Mouse (Mus musculus) ES-Bruce4 (cell line): ENCODE measurements around the gene Tjp2. TPM values are rescaled to one million over a fixed set of nuclear protein-coding genes. Genes with fewer than 3 reads are reported as not detected.

Source experiments
- H3K27ac ChIP-seq: 2 replicates; pipeline ENCODE4 v1.5.1; 2012; ENCODE audit warnings: low read length, inconsistent platforms; ENCODE audit not compliant: insufficient read depth
- H3K27me3 ChIP-seq: 2 replicates; pipeline ENCODE4 v1.6.1; 2012; ENCODE audit warnings: mild to moderate bottlenecking, low read length, inconsistent platforms; ENCODE audit not compliant: control insufficient read depth, poor library complexity, insufficient read depth, severe bottlenecking
- H3K36me3 ChIP-seq: 2 replicates; pipeline ENCODE4 v1.6.1; 2012; ENCODE audit warnings: inconsistent platforms, mild to moderate bottlenecking, low read length, moderate library complexity; ENCODE audit not compliant: control insufficient read depth, poor library complexity, insufficient read depth, severe bottlenecking
- H3K4me1 ChIP-seq: one replicate; pipeline ENCODE4 v1.8.1; 2011; ENCODE audit warnings: low read length; ENCODE audit not compliant: control insufficient read depth, insufficient read depth
- H3K4me3 ChIP-seq: 2 replicates; pipeline ENCODE4 v1.5.1; 2011; ENCODE audit warnings: low read depth, mild to moderate bottlenecking, low read length
- H3K9ac ChIP-seq: 2 replicates; pipeline ENCODE4 v1.6.1; 2012; ENCODE audit warnings: low read depth, mild to moderate bottlenecking, inconsistent platforms; ENCODE audit not compliant: poor library complexity, severe bottlenecking
- H3K9me3 ChIP-seq: replicated peaks from 2 replicates; pipeline ENCODE4 v1.6.1; 2012; ENCODE audit warnings: mild to moderate bottlenecking, low read length, inconsistent platforms; ENCODE audit not compliant: control insufficient read depth, poor library complexity, insufficient read depth, severe bottlenecking
- CTCF ChIP-seq: IDR thresholded peaks from one replicate; pipeline ENCODE4 v1.8.1; 2011; ENCODE audit warnings: low read depth, low read length
- EP300 ChIP-seq: IDR thresholded peaks from 2 replicates; pipeline ENCODE4 v1.6.1; 2011; ENCODE audit warnings: low read depth, low read length; ENCODE audit not compliant: insufficient read depth
- POLR2A ChIP-seq: IDR thresholded peaks from one replicate; pipeline ENCODE4 v1.8.1; 2011; ENCODE audit warnings: low read length; ENCODE audit not compliant: insufficient read depth
- polyA plus RNA-seq: library from polyadenylated mRNA; stranded (reverse); fragments of >200 nt; gene quantifications from 2 replicates; pipeline ENCODE4 v1.2.4, GENCODE M21; 2011; ENCODE audit warnings: low read depth; ENCODE audit not compliant: missing spikeins, insufficient read depth, insufficient read length

Gene Tjp2
- polyA plus RNA-seq, 1 experiment: 114 TPM

DNA sequence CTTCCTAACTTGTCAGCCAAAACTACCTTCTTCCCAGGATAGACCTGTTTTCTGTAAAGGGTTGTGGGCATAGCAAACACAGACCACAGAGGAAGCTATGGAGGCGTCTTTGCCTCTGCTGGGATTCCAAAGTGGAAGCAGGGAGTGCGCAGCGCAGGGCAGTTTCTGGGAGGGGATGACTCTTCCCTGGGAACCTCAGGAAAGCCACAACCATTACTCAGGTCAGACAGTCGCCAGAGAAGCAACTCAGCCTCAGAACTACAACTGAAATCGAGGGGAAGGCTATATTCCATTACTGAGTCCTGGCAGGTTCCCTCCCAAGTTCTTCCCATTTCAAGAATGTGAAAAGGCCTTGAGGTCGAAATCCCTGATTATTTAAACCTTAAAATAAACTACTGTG is 51.8 kb downstream of the Tjp2 start:
- Histone ChIP-seq H3K4me3 (no peak overlapping the region), H3K36me3 (no peaks in the 10 kb centered on the region)

DNA sequence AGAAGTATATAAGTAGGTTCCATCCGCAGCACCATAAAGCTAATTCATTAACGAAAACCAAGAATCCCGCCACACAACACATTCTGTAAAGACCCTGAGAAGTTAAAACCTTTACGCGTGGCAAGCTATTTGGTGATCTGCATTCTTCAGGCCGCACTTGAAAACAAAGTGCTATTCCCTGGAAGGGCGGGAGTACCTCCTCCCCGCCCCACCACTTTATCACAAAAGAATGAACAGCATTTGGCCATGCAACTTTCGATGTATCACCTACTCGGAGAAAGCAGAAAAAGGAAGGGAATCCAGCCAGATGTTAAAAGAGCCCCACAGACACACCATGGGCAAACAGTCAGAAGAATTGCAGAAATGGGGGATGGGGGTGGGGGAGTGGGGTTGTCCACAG is 56.3 kb downstream of the Tjp2 start:
- no peak for TF ChIP-seq POLR2A
- TF ChIP-seq EP300: no peak
- TF ChIP-seq CTCF: no peak
- peaks cover 2% of the 10 kb centered on the region for H3K4me1 ChIP-seq
- no peaks in the 10 kb centered on the region for H3K27me3 ChIP-seq
- H3K9me3 ChIP-seq: no peaks in the 10 kb centered on the region
- H3K4me3 ChIP-seq: no peak overlapping the region
- no peak overlapping the region for H3K9ac ChIP-seq
- no peak overlapping the region for H3K27ac ChIP-seq
- H3K36me3 ChIP-seq: no peaks in the 10 kb centered on the region

More for the DNA sequence above, 51.8 kb downstream of the Tjp2 start:
- Histone ChIP-seq H3K9me3 (no peaks in the 10 kb centered on the region), H3K9ac (no peak overlapping the region), H3K4me1 (no peaks in the 10 kb centered on the region), H3K27me3 (no peaks in the 10 kb centered on the region), H3K27ac (no peak overlapping the region)
- TF ChIP-seq POLR2A: no peak
- no peak for TF ChIP-seq EP300
- TF ChIP-seq CTCF: no peak

DNA sequence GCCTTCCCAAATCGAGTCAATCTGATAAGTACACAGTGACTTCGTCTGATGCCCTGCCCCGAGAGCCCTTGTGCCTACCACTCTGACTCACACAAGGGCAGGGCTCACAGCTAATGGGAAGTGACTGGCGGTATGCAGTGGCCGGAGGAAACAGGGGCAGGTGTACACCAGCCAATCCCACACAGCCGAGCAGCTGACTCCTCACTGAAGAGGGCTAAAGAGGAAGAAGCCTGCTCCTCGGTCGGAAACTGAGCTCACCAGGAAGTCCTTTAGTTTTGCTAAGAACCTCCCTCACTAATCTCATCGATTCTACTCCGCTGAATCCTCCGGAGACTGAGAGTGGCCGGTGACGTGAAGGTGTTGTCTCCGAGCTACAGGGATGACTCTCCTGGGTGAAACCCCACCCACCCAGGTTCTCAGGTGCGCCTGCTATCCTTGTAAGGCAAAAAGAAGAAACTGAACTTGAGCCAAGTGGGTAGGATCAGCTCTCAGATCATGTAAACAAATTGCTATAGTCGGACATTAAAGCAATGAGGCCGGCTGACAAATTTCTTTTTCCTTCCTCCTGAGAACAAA is 58.2 kb downstream of the Tjp2 start:
- no peak for TF ChIP-seq POLR2A
- 0 out of 2 replicates have a peak, but pooled peaks have one; percentile 26 for TF ChIP-seq EP300

DNA sequence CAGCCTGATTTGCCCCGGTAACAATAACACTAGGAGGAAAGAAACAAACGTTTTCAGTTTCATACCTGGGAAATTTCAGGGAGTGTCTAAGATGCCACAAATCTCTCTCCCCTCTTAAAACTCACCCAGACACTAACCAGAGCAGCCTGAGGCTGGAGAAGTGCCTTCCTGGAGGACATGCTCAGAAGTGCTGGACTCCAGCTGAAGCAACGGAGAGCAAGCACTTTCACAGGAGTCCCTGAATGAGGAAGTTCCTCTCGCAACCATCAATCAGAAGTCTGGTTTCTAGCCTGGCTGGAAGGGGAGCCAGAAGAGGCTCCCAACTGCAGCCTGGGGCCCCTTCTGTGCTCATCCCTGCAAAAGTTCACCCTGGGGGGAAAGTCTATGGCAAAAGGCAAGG is 60.9 kb downstream of the Tjp2 start:
- H3K9ac ChIP-seq: no peak overlapping the region
- H3K4me1 ChIP-seq: peaks cover 7% of the 10 kb centered on the region
- H3K27me3 ChIP-seq: no peaks in the 10 kb centered on the region
- H3K4me3 ChIP-seq: no peak overlapping the region
- TF ChIP-seq CTCF: no peak
- no peaks in the 10 kb centered on the region for H3K9me3 ChIP-seq
- no peaks in the 10 kb centered on the region for H3K36me3 ChIP-seq
- no peak overlapping the region for H3K27ac ChIP-seq

More for the DNA sequence above, 58.2 kb downstream of the Tjp2 start:
- peak overlapping the region; percentile 24 for H3K9ac ChIP-seq
- H3K36me3 ChIP-seq: no peaks in the 10 kb centered on the region
- no peak overlapping the region for H3K4me3 ChIP-seq
- H3K27ac ChIP-seq: no peak overlapping the region
- no peaks in the 10 kb centered on the region for H3K27me3 ChIP-seq
- peaks cover 3% of the 10 kb centered on the region for H3K4me1 ChIP-seq
- H3K9me3 ChIP-seq: no peaks in the 10 kb centered on the region

DNA sequence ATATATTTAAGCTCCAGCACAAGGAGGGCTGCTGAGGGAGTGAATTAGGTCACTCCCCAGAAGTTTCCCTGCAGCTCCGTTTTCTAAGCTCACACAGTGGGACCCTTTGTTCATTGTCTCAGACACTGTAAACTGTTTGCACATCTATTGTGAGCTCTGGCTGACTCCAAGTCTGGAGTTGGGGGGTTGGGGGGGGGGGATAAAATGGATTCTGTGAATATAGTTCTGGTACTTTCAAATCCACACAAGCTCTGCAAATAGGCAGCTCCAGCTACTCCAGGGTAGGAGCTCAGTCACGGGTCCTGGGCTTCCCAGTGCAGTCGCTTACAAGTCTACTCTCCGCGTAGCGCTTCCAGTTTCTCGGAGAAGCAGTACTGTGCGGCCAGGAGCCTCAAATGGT is 64.4 kb downstream of the Tjp2 start:
- Histone ChIP-seq H3K9me3 (no peaks in the 10 kb centered on the region), H3K36me3 (no peaks in the 10 kb centered on the region), H3K27ac (no peak overlapping the region), H3K9ac (no peak overlapping the region), H3K27me3 (no peaks in the 10 kb centered on the region), H3K4me3 (no peak overlapping the region), H3K4me1 (peaks cover 5% of the 10 kb centered on the region)
- TF ChIP-seq EP300 (no peak), POLR2A (no peak), CTCF (no peak)

DNA sequence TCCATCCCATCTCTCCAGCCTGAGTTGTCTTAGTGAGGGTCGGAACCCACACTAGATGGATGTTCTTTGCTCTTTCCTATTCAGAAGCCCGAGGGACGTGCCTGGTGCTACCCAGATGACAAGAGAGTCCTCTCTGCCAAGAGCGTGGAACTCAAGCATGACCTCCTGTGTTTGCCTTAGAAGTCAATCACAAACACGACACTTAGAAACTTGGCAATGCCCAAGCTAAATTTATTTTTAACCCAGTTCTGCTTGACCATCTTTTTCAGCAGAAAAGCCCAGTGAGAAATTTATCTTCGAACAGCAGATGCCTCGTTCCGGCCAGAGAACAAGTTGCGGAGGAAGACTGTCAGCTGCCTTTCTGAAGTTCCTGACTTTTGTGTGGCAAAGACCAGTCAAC is 65.1 kb downstream of the Tjp2 start:
- Histone ChIP-seq H3K27me3 (no peaks in the 10 kb centered on the region), H3K9ac (no peak overlapping the region), H3K4me1 (peaks cover 5% of the 10 kb centered on the region), H3K4me3 (no peak overlapping the region), H3K9me3 (no peaks in the 10 kb centered on the region), H3K27ac (no peak overlapping the region), H3K36me3 (no peaks in the 10 kb centered on the region)
- TF ChIP-seq EP300: no peak
- TF ChIP-seq CTCF: no peak
- no peak for TF ChIP-seq POLR2A
